Mouse (Mus musculus) forebrain, embryonic 14.5 days (tissue): ENCODE data around the gene Ints7. TPM values are rescaled to one million over a fixed set of nuclear protein-coding genes. Genes with fewer than 3 reads are reported as not detected.

Experiments
- ATAC-seq: fragments of 200-750 bp; cut with Nextera tagmentation; 2 replicates; pipeline ENCODE4 v1.8.0; 2017; ENCODE audit warnings: mild to moderate bottlenecking, moderate library complexity
- DNase-seq: peaks from one replicate; pipeline ENCODE4 v3.0.0-alpha.2; 2015; ENCODE audit warnings: low spot score
- H3K27ac ChIP-seq: fragments of 300-500 bp; sonication (generic); 2 replicates; pipeline ENCODE4 v1.5.1; 2014; ENCODE audit warnings: low read depth, mild to moderate bottlenecking, control low read depth, low read length, moderate library complexity
- H3K27me3 ChIP-seq: fragments of 300-500 bp; sonication (generic); replicated peaks from 2 replicates; pipeline ENCODE4 v1.6.1; 2014; ENCODE audit warnings: low read length, control low read depth, mixed read lengths; ENCODE audit not compliant: control insufficient read depth, insufficient read depth
- H3K36me3 ChIP-seq: fragments of 300-500 bp; sonication (generic); 2 replicates; pipeline ENCODE4 v1.6.1; 2014; ENCODE audit warnings: low read length, control low read depth; ENCODE audit not compliant: control insufficient read depth, insufficient read depth
- H3K4me1 ChIP-seq: fragments of 300-500 bp; sonication (generic); 2 replicates; pipeline ENCODE4 v1.6.1; 2014; ENCODE audit warnings: antibody characterized with exemption, low read length, control low read depth; ENCODE audit not compliant: control insufficient read depth, insufficient read depth
- H3K4me2 ChIP-seq: fragments of 300-500 bp; sonication (generic); 2 replicates; pipeline ENCODE4 v1.6.1; 2014; ENCODE audit warnings: mild to moderate bottlenecking, control low read depth, low read length
- H3K4me3 ChIP-seq: fragments of 300-500 bp; sonication (generic); 2 replicates; pipeline ENCODE4 v1.5.1; 2014; ENCODE audit warnings: low read depth, low read length, control low read depth
- H3K9ac ChIP-seq: fragments of 300-500 bp; sonication (generic); 2 replicates; pipeline ENCODE4 v1.6.1; 2014; ENCODE audit warnings: mild to moderate bottlenecking, low read length, control low read depth, moderate library complexity
- H3K9me3 ChIP-seq: fragments of 300-500 bp; sonication (generic); replicated peaks from 2 replicates; pipeline ENCODE4 v1.6.1; 2016; ENCODE audit warnings: low read length, control low read depth, mixed read lengths; ENCODE audit not compliant: control insufficient read depth
- WGBS: fragments of 180-500 bp; shearing (Covaris S2); extraction: QIAGEN DNeasy Blood & Tissue Kit; methylation state at CpG from one replicate; pipeline ENCODE4 v1.1.7; 2014; 5-methylcytosine and 5-hydroxymethylcytosine counted together
- polyA plus RNA-seq: library from polyadenylated mRNA; unstranded; fragments of >200 nt; fragmentation: Nextera tagmentation; extraction: Ambion mirVana; gene quantifications from 2 replicates; pipeline ENCODE4 v1.2.1, GENCODE M21; 2014

Gene Ints7
- polyA plus RNA-seq, 1 experiment from 2014 or later = 31.1 TPM

DNA sequence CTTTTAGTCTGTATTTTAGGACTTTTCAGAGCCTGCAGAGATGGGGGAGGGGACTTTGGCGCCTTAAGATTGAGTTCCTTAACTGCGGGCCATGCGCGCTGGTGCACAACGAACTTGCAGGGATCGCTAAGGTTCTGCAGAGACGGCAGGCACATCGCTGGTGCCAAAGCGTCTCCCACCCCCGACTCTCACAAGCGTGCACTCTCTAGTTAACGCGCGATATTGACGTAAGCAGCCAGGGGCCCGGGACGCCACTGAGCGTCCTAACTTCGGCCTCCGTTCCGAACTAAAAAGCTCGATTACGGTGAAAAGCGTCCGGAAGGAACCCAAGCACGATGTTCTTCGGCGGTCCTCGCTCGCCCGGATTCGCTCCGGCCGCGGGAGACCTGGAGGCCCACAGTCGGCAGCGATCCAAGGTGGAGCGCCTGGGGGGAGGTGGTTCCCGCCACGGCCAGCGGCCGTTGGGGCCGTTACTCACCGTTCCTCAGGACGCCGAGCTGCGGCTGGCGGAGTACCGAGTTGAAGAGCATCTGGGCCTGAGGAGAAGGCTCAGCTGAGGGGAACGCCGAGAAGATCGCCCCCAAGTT lies 472 bp upstream of the Ints7 start:
- Histone ChIP-seq H3K4me2 (peak overlapping the region; percentile 60), H3K4me3 (peak overlapping the region; percentile 63), H3K36me3 (no peaks in the 10 kb centered on the region), H3K4me1 (peaks cover 18% of the 10 kb centered on the region), H3K27ac (peak overlapping the region; percentile 55), H3K9me3 (no peaks in the 10 kb centered on the region), H3K9ac (peak overlapping the region; percentile 71), H3K27me3 (no peaks in the 10 kb centered on the region)
- ATAC-seq (peak; percentile 33), DNase-seq (peak; percentile 81)
- under 1% methylated on average over 49 of the region's 52 CpGs for WGBS

DNA sequence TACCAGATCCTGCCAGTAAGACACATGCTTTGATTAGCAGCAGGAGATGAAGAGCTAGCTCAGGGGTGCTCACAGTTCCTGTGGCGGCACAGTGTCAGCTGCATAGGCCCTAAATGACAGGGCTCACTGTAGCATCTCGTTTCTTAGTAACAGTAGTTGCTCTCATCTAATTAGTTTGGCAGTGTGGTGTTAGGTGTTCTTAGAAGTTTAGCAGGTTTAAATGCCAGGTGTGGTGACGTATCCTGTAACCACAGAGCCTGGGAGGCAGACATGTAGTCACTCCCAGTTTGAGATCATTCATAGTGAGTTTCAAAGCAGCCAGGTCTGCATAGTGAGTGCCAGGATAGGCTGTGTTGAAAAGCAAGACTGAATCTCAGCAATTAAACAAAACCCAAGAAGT lies 4.1 kb downstream of the Ints7 start:
- H3K4me1 ChIP-seq = peaks cover 18% of the 10 kb centered on the region
- H3K27me3 ChIP-seq = no peaks in the 10 kb centered on the region
- H3K9me3 ChIP-seq = no peaks in the 10 kb centered on the region
- H3K4me3 ChIP-seq = no peak overlapping the region
- H3K27ac ChIP-seq = no peak overlapping the region
- 93% methylated on average over 3 of the region's 3 CpGs for WGBS
- H3K4me2 ChIP-seq = no peak overlapping the region
- DNase-seq (no peak), ATAC-seq (no peak)
- H3K36me3 ChIP-seq = peaks cover 19% of the 10 kb centered on the region
- H3K9ac ChIP-seq = no peak overlapping the region

DNA sequence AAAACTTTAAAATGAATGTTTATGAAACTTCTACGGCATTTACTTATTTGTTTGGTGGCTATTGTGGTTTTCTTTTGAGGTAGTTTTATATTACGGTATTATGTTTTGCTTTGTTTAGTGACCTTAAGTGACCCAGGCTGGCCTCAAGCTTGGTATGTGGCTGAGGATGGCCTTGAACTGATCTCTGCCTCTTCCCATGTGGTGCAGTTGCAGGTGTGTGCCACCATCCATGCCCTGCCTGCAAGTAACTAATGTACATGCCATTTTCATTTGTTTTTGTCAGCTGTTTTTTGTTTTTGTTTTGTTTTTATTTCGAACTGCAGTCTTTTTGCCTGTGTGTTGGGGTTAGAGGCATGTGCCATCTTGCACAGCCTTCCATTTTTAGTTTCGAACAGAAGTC lies 6.2 kb downstream of the Ints7 start:
- no peaks in the 10 kb centered on the region for H3K9me3 ChIP-seq
- H3K4me1 ChIP-seq = peaks cover 14% of the 10 kb centered on the region
- no peak overlapping the region for H3K27ac ChIP-seq
- DNase-seq (no peak), ATAC-seq (no peak)
- WGBS = 94% methylated on average over 4 of the region's 4 CpGs
- H3K27me3 ChIP-seq = no peaks in the 10 kb centered on the region
- H3K4me3 ChIP-seq = no peak overlapping the region
- H3K4me2 ChIP-seq = no peak overlapping the region
- H3K9ac ChIP-seq = no peak overlapping the region
- peaks cover 29% of the 10 kb centered on the region for H3K36me3 ChIP-seq

DNA sequence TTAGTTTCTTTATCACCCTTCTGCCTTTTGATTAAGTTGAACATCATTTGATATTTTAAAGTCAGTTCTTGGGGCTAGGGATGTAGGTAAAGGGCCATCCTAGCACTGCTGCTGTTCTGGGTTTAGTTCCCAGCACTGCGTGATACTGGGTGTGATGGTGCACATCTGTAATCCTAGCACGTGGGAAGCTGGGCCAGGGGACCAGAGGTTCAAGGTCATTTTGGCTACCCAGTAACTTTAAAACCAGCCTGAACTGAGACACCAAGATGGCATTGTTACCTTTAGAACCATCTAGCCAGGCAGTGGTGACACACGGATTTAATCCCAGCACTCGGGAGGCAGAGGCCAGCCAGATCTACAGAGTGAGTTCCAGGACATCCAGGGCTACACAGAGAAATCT lies 8.4 kb downstream of the Ints7 start:
- Histone ChIP-seq H3K36me3 (peaks cover 51% of the 10 kb centered on the region), H3K9me3 (no peaks in the 10 kb centered on the region)
- WGBS = 96% methylated on average over 4 of the region's 4 CpGs

DNA sequence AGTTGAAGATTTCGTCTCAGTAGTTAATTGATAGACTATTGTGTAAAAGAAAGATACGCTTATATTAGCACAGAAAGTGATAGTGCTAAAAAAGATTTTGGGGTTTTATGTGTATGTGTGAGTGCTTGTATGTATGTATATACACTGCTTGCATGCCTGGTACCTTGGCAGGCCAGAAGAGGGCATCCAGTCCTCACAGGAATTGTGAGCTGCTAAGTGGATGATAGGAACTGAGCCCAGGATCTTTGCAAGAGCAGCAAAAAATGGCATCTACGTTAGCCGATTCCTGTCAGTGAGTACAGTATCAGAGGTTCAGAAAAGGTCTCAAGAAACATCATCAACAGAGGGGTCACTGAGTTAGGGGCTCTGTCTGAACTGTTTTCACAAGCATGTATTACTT lies 9.0 kb downstream of the Ints7 start:
- Histone ChIP-seq H3K4me2 (no peak overlapping the region), H3K9ac (no peak overlapping the region), H3K27me3 (no peaks in the 10 kb centered on the region), H3K9me3 (no peaks in the 10 kb centered on the region), H3K4me3 (no peak overlapping the region), H3K4me1 (no peaks in the 10 kb centered on the region), H3K27ac (no peak overlapping the region), H3K36me3 (peaks cover 56% of the 10 kb centered on the region)
- 92% methylated on average over 4 of the region's 4 CpGs for WGBS
- ATAC-seq (no peak), DNase-seq (no peak)

More for the DNA sequence above, 8.4 kb downstream of the Ints7 start:
- Histone ChIP-seq H3K27me3 (no peaks in the 10 kb centered on the region), H3K4me3 (no peak overlapping the region), H3K27ac (no peak overlapping the region), H3K9ac (no peak overlapping the region), H3K4me2 (no peak overlapping the region), H3K4me1 (no peaks in the 10 kb centered on the region)
- DNase-seq (no peak), ATAC-seq (no peak)

DNA sequence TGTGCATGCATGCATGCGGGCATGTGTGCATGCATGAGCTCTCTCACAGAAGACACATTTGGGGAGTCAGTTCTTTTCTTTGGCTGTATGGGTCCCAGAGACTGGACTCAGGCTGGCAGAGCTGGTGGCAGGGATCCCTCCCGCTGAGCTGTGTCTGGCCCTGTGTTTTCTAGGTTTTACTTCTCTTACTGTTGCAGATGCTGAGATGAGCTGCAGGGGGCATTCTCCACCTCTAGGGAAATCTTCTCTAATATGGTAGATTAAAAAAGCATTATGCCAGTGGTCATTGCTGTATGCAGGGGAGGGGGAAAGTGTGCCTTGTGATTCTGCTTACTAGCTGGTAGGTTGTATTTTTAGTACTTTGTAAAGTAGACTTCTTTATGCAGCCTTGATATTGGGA lies 10.3 kb downstream of the Ints7 start:
- Histone ChIP-seq H3K4me2 (no peak overlapping the region), H3K4me1 (no peaks in the 10 kb centered on the region), H3K27ac (no peak overlapping the region), H3K27me3 (no peaks in the 10 kb centered on the region), H3K36me3 (peaks cover 66% of the 10 kb centered on the region), H3K4me3 (no peak overlapping the region), H3K9ac (no peak overlapping the region), H3K9me3 (no peaks in the 10 kb centered on the region)
- WGBS = 89% methylated on average over 2 of the region's 2 CpGs
- ATAC-seq (no peak), DNase-seq (no peak)

DNA sequence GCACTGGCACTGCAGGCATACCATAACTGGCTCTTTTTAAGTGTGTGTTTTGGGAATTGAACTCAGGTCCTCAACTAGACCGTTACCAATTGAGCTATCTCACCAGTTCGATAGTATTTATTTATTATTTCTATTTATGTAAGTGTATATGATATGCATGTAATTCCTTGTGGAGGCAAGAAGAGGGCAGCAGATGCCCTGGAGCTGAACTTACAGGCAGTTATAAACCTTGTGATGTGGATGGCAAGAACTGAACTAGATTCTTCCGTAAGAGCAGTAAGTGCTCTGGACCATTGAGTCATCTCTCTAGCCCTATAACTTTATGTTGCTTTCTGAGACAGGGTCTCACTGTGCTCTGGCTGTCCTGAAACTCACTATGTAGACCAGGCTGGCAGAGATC lies 11.6 kb downstream of the Ints7 start:
- H3K27me3 ChIP-seq = no peaks in the 10 kb centered on the region
- DNase-seq (no peak), ATAC-seq (no peak)
- H3K4me2 ChIP-seq = no peak overlapping the region
- no peaks in the 10 kb centered on the region for H3K4me1 ChIP-seq
- H3K9ac ChIP-seq = no peak overlapping the region
- H3K36me3 ChIP-seq = peaks cover 75% of the 10 kb centered on the region
- no peak overlapping the region for H3K27ac ChIP-seq
- no peaks in the 10 kb centered on the region for H3K9me3 ChIP-seq
- no peak overlapping the region for H3K4me3 ChIP-seq
- WGBS = over 99% methylated on average over 3 of the region's 3 CpGs

DNA sequence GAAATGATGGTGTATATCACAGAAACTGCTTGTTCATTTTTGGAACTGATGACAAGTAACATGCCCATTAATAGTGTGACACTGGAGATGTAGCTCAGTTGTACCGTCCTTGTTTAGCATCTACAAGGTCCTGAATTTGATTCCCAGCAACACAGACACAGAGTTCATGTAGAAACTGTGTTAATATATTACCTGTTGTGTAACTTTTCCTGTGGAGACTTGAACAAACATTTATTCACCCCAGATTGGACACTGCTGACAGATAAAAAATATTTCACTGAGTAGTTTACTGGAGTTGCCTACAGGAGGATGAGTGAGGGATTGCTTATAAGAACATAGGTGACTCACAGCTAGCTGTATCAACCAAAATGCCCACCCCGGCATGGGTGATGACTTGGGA lies 13.3 kb downstream of the Ints7 start:
- ATAC-seq (no peak), DNase-seq (no peak)
- Histone ChIP-seq H3K36me3 (peaks cover 76% of the 10 kb centered on the region), H3K9ac (no peak overlapping the region), H3K4me1 (no peaks in the 10 kb centered on the region), H3K27ac (no peak overlapping the region), H3K9me3 (no peaks in the 10 kb centered on the region), H3K4me2 (no peak overlapping the region), H3K4me3 (no peak overlapping the region), H3K27me3 (no peaks in the 10 kb centered on the region)
- 94% methylated on average over 2 of the region's 2 CpGs for WGBS

DNA sequence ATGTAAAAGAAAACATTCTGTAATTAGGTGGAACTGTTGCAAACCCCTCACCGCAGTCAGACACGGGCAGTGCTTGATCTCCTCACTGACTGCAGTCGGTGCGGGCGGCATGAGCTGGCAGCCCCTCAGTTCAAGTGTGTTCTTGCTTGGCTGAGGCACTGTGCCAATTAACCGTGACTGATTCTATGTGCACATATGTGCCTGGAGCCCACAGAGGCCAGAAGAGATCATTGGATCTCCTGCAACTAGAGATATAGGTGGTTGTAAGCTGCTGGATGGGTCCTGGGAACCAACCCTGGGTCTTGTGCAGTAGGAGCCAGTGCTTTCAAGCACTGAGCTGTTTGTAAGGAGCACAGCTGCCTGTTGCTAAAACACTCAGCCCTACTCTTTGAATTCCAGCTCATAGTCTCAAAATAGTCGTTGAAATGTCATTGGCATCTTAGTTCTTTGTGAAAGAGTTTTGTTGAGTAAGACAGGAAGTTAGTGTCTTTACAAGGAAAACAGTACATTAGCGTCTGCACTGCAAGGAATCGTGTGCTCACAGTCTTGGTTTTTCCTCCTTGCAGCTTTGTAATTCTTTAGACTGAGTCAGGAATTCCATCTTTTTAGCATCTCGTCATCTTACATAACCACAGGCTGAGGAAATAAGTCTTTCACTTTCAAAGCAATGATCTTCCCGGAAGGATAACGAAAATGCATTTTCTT lies 16.7 kb downstream of the Ints7 start:
- Histone ChIP-seq H3K4me2 (no peak overlapping the region), H3K9ac (no peak overlapping the region), H3K9me3 (no peaks in the 10 kb centered on the region), H3K27me3 (no peaks in the 10 kb centered on the region), H3K27ac (no peak overlapping the region), H3K4me3 (no peak overlapping the region), H3K4me1 (no peaks in the 10 kb centered on the region), H3K36me3 (peaks cover 79% of the 10 kb centered on the region)
- DNase-seq (no peak), ATAC-seq (no peak)
- 87% methylated on average over 12 of the region's 12 CpGs for WGBS
